Mouse (Mus musculus) megakaryocyte, embryonic 14.5 days (primary cell): ENCODE data around the gene Gpha2. TPM values are rescaled to one million over a fixed set of nuclear protein-coding genes. Genes with fewer than 3 reads are reported as not detected.

Source experiments
- H3K27me3 ChIP-seq: replicated peaks from 2 replicates; pipeline ENCODE3; 2012; ENCODE audit warnings: inconsistent platforms
- H3K36me3 ChIP-seq: replicated peaks from 2 replicates; pipeline ENCODE3; 2012; ENCODE audit warnings: low read length, inconsistent platforms, mixed read lengths
- H3K4me1 ChIP-seq: 2 replicates; pipeline ENCODE4 v1.6.1; 2012; ENCODE audit warnings: inconsistent platforms
- H3K4me3 ChIP-seq: replicated peaks from 2 replicates; pipeline ENCODE3; 2012; ENCODE audit warnings: moderate library complexity, mild to moderate bottlenecking, inconsistent platforms
- H3K9me3 ChIP-seq: 2 replicates; pipeline ENCODE4 v1.6.1; 2012; ENCODE audit warnings: inconsistent platforms
- FLI1 ChIP-seq: IDR thresholded peaks from 2 replicates; pipeline ENCODE4 v1.6.1; 2012; ENCODE audit warnings: low read length, inconsistent platforms, mixed read lengths
- GATA1 ChIP-seq: IDR thresholded peaks from 3 replicates; pipeline ENCODE4 v1.6.1; 2012; ENCODE audit warnings: mixed read lengths, low read length, inconsistent platforms, borderline replicate concordance
- polyA plus RNA-seq: library from polyadenylated mRNA; stranded (reverse); fragments of >175 nt; gene quantifications from 2 replicates; pipeline ENCODE4 v1.2.3, GENCODE M21; 2012; ENCODE audit warnings: low replicate concordance; ENCODE audit not compliant: insufficient read depth

The Gpha2 gene
- polyA plus RNA-seq, 1 experiment, result not detected

DNA sequence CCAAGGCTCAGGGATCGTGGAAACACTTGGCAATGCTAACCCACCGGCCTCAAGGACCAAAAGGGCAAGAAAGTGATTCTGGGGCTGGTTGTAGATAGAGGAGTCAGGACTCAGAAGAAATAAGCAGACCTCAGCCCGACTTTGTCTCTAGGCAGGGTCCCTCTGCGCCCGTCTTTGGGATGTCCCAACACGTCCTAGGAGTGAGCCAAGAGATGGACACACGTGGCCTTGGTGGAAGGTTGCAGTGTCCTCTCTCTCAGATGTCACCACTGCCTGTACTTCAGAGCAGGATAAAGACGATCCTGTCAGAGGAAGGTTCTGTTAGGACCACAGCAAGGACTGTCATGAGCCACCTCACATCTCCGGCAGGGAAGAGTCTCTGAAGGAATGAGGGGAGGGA, 44.5 kb downstream of the Gpha2 start:
- no peak for TF ChIP-seq GATA1
- TF ChIP-seq FLI1, result no peak
- Histone ChIP-seq H3K27me3 (peaks cover 4% of the 10 kb centered on the region), H3K36me3 (peaks cover 4% of the 10 kb centered on the region), H3K4me1 (peaks cover 50% of the 10 kb centered on the region), H3K9me3 (no peaks in the 10 kb centered on the region), H3K4me3 (no peak overlapping the region)

GRCm38 (mm10) chr19:6271206-6271605, 45.0 kb downstream of the Gpha2 start:
- Histone ChIP-seq H3K36me3 (peaks cover 4% of the 10 kb centered on the region), H3K4me3 (no peak overlapping the region), H3K4me1 (peaks cover 56% of the 10 kb centered on the region), H3K9me3 (no peaks in the 10 kb centered on the region), H3K27me3 (peaks cover 4% of the 10 kb centered on the region)
- TF ChIP-seq GATA1 (no peak), FLI1 (no peak)

- H3K27me3 ChIP-seq, result peaks cover 3% of the 10 kb centered on the region
- TF ChIP-seq GATA1 (no peak), FLI1 (no peak)
- peaks cover 58% of the 10 kb centered on the region for H3K4me1 ChIP-seq
These were observed 45.9 kb downstream of the Gpha2 start for GRCm38 (mm10) chr19:6272053-6272452.

DNA sequence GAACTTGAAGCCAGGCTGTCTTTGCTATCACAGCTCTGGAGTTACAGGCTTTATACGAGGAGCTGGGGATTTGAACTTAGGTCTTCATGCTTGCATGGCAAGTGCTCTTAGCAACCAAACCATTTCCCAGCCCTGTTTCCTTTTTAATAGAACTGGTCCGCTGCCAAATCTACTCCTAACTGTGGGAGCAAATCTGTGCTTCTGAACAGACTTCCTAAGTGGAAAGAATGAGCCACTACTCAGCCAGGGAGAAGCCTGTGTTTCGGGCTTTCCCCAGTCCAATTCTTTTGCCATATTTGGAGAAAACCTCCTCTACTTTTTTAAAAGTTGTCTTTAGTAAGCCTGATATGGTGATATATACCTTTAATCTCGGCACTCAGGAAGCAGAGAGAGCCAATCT, 46.6 kb downstream of the Gpha2 start:
- TF ChIP-seq GATA1 (no peak), FLI1 (no peak)
- no peak overlapping the region for H3K4me3 ChIP-seq
- peaks cover 4% of the 10 kb centered on the region for H3K36me3 ChIP-seq
- H3K9me3 ChIP-seq, result no peaks in the 10 kb centered on the region
- H3K4me1 ChIP-seq, result peaks cover 52% of the 10 kb centered on the region
- no peaks in the 10 kb centered on the region for H3K27me3 ChIP-seq

More at GRCm38 (mm10) chr19:6272053-6272452, 45.9 kb downstream of the Gpha2 start:
- no peak overlapping the region for H3K4me3 ChIP-seq
- H3K9me3 ChIP-seq, result no peaks in the 10 kb centered on the region
- peaks cover 4% of the 10 kb centered on the region for H3K36me3 ChIP-seq

- TF ChIP-seq FLI1 (no peak), GATA1 (no peak)
- no peak overlapping the region for H3K4me3 ChIP-seq
- peaks cover 11% of the 10 kb centered on the region for H3K36me3 ChIP-seq
- no peaks in the 10 kb centered on the region for H3K27me3 ChIP-seq
- peaks cover 50% of the 10 kb centered on the region for H3K4me1 ChIP-seq
- H3K9me3 ChIP-seq, result no peaks in the 10 kb centered on the region
These were observed 47.4 kb downstream of the Gpha2 start for GRCm38 (mm10) chr19:6273592-6273991.

GRCm38 (mm10) chr19:6273998-6274608, 47.9 kb downstream of the Gpha2 start:
- peaks cover 17% of the 10 kb centered on the region for H3K36me3 ChIP-seq
- TF ChIP-seq FLI1, result no peak
- no peak for TF ChIP-seq GATA1
- no peaks in the 10 kb centered on the region for H3K9me3 ChIP-seq
- no peaks in the 10 kb centered on the region for H3K27me3 ChIP-seq
- H3K4me3 ChIP-seq, result no peak overlapping the region
- H3K4me1 ChIP-seq, result peaks cover 53% of the 10 kb centered on the region

DNA sequence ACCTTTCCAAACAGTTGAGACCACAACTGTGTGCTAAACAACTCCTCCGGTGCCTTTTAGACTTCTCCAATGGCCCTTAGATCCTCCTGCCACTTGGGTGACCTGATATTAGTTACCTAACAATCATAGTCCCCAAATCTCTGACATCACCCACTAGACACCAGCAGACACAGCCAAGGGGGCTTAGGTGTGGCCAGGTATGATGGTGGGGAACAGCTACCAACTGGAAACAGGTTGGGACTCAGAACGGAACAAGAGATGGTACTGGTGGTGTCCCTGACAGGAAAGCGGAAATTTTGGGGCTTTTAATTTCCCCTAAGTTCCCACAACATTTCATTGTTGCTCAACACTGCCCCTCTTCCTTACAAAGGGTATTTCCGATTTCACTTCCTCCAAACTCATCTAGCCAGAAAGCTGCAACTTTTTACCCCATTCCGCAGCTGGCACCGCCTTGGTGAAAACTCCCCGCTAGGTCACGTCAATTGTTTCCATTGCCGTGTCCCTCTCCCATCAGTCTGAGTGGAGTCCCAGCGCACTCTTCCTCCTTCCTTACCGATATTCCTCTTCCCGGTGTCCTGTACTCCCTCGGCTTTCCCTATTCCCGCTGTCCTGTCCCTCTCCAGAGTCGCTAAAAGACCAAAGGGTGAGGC, 49.7 kb downstream of the Gpha2 start:
- peak overlapping the region; percentile 100 for H3K4me3 ChIP-seq
- peaks cover 34% of the 10 kb centered on the region for H3K36me3 ChIP-seq
- peaks cover 64% of the 10 kb centered on the region for H3K4me1 ChIP-seq
- H3K27me3 ChIP-seq, result no peaks in the 10 kb centered on the region
- TF ChIP-seq FLI1 (no peak), GATA1 (no peak)
- H3K9me3 ChIP-seq, result no peaks in the 10 kb centered on the region

GRCm38 (mm10) chr19:6276426-6277421, 50.5 kb downstream of the Gpha2 start, which contains the start of gene Ehd1:
Gene Ehd1 (plus strand): TSS chr19:6276725.
- peaks cover 43% of the 10 kb centered on the region for H3K36me3 ChIP-seq
- peak within 1 kb of the TSS; percentile 100 for H3K4me3 ChIP-seq
- H3K9me3 ChIP-seq, result no peaks in the 10 kb centered on the region
- H3K27me3 ChIP-seq, result no peaks in the 10 kb centered on the region
- no peak for TF ChIP-seq GATA1
- TF ChIP-seq FLI1, result no peak
- peaks cover 73% of the 10 kb centered on the region for H3K4me1 ChIP-seq

Other genes starting within 250 kb of the Gpha2 start
- not detected in 2 replicates for gene Slc22a20, start 240.2 kb upstream of the Gpha2 start, polyA plus RNA-seq
- gene Capn1, start 210.5 kb upstream of the Gpha2 start, polyA plus RNA-seq, result 66.2 and 91.7 TPM in 2 replicates
- 129 and 202 TPM in 2 replicates for gene Syvn1, start 179.8 kb upstream of the Gpha2 start, polyA plus RNA-seq
- gene Mrpl49, start 168.6 kb upstream of the Gpha2 start, polyA plus RNA-seq, result 19.0 and 54.3 TPM in 2 replicates
- gene Fau, start 168.5 kb upstream of the Gpha2 start, polyA plus RNA-seq, result 3,425 and 5,919 TPM in 2 replicates
- 39.7 and 64.8 TPM in 2 replicates for gene Znhit2, start 165.2 kb upstream of the Gpha2 start, polyA plus RNA-seq
- gene Tm7sf2, start 158.0 kb upstream of the Gpha2 start, polyA plus RNA-seq, result 26.1 and 59.5 TPM in 2 replicates
- 23.5 and 35.2 TPM in 2 replicates for gene Vps51, start 149.1 kb upstream of the Gpha2 start, polyA plus RNA-seq
- gene Tmem262, start 146.3 kb upstream of the Gpha2 start, polyA plus RNA-seq, result not detected in 2 replicates
- gene Gm28374, start 144.1 kb upstream of the Gpha2 start, polyA plus RNA-seq, result not detected in 2 replicates
- gene Zfpl1, start 141.4 kb upstream of the Gpha2 start, polyA plus RNA-seq, result 88.5 and 121 TPM in 2 replicates
- gene Cdca5, start 141.4 kb upstream of the Gpha2 start, polyA plus RNA-seq, result 2.6 TPM in 1 of 2 replicates, not detected in the other
- gene AC131692.1, start 132.0 kb upstream of the Gpha2 start, polyA plus RNA-seq, result 1.5 and 3.1 TPM in 2 replicates
- gene Naaladl1, start 120.6 kb upstream of the Gpha2 start, polyA plus RNA-seq, result 0.30 TPM in 1 of 2 replicates, not detected in the other
- gene Sac3d1, start 107.7 kb upstream of the Gpha2 start, polyA plus RNA-seq, result 66.7 and 124 TPM in 2 replicates
- gene Snx15, start 98.1 kb upstream of the Gpha2 start, polyA plus RNA-seq, result 138 and 337 TPM in 2 replicates
- 1.7 and 3.7 TPM in 2 replicates for gene Batf2, start 85.4 kb upstream of the Gpha2 start, polyA plus RNA-seq
- 46.0 and 68.7 TPM in 2 replicates for gene Arl2, start 84.8 kb upstream of the Gpha2 start, polyA plus RNA-seq
- gene Majin, start 42.0 kb upstream of the Gpha2 start, polyA plus RNA-seq, result not detected in 2 replicates
- gene Ppp2r5b, start 9.5 kb downstream of the Gpha2 start, polyA plus RNA-seq, result 26.0 and 29.6 TPM in 2 replicates
- 34.7 and 62.6 TPM in 2 replicates for gene Atg2a, start 15.3 kb downstream of the Gpha2 start, polyA plus RNA-seq
- 474 and 728 TPM in 2 replicates for gene Ehd1, start 50.3 kb downstream of the Gpha2 start, polyA plus RNA-seq
- 4.8 and 6.6 TPM in 2 replicates for gene Cdc42bpg, start 80.1 kb downstream of the Gpha2 start, polyA plus RNA-seq
- 70.2 and 174 TPM in 2 replicates for gene Men1, start 108.6 kb downstream of the Gpha2 start, polyA plus RNA-seq
- 9.3 and 21.8 TPM in 2 replicates for gene Map4k2, start 114.8 kb downstream of the Gpha2 start, polyA plus RNA-seq
- 1,025 and 2,643 TPM in 2 replicates for gene Sf1, start 137.3 kb downstream of the Gpha2 start, polyA plus RNA-seq
- gene Pygm, start 158.0 kb downstream of the Gpha2 start, polyA plus RNA-seq, result 3.6 TPM in 1 of 2 replicates, not detected in the other
- 458 and 696 TPM in 2 replicates for gene Rasgrp2, start 173.0 kb downstream of the Gpha2 start, polyA plus RNA-seq
- 0.62 and 1.5 TPM in 2 replicates for gene Nrxn2, start 192.4 kb downstream of the Gpha2 start, polyA plus RNA-seq